Mouse (Mus musculus) NIH3T3 (cell line): ENCODE data around the gene Cpeb4.
"Not testable (repeated sequence)": the region's sequence is repeated elsewhere in the genome, so short reads cannot be mapped to it uniquely, and the experiment has no call there.

ENCODE experiments used
- DNase-seq: peaks from one replicate; pipeline ENCODE4 v3.0.0-alpha.2; 2012; ENCODE audit warnings: low read depth

Gene Cpeb4

GRCm38 (mm10) chr11:31871911-31872310 is at the start of gene Cpeb4:
TSS of gene Cpeb4 (plus strand) at chr11:31872211.
- no peak for DNase-seq

GRCm38 (mm10) chr11:31822556-31822955 is 49.5 kb upstream of the Cpeb4 start:
- peak; percentile 60 for DNase-seq

GRCm38 (mm10) chr11:31823513-31823912 is 48.5 kb upstream of the Cpeb4 start:
- no peak for DNase-seq

GRCm38 (mm10) chr11:31824504-31825166 is 47.4 kb upstream of the Cpeb4 start:
- peak; percentile 78 for DNase-seq

- no peak for DNase-seq
Measured at GRCm38 (mm10) chr11:31828011-31828770, 43.8 kb upstream of the Cpeb4 start.

GRCm38 (mm10) chr11:31828771-31829072 is 43.3 kb upstream of the Cpeb4 start:
- no peak for DNase-seq

GRCm38 (mm10) chr11:31830213-31831151 is 41.5 kb upstream of the Cpeb4 start:
- DNase-seq, result peak; percentile 15

GRCm38 (mm10) chr11:31831451-31831850 is 40.6 kb upstream of the Cpeb4 start:
- no peak for DNase-seq

GRCm38 (mm10) chr11:31831983-31832382 is 40.0 kb upstream of the Cpeb4 start:
- DNase-seq, result no peak

- DNase-seq, result no peak
Measured at GRCm38 (mm10) chr11:31832439-31832980, 39.5 kb upstream of the Cpeb4 start.

GRCm38 (mm10) chr11:31833506-31833905 is 38.5 kb upstream of the Cpeb4 start:
- no peak for DNase-seq

- DNase-seq, result no peak
Measured at GRCm38 (mm10) chr11:31835352-31835751, 36.7 kb upstream of the Cpeb4 start.

- no peak for DNase-seq
Measured at GRCm38 (mm10) chr11:31837243-31837642, 34.8 kb upstream of the Cpeb4 start.

- no peak for DNase-seq
Measured at GRCm38 (mm10) chr11:31837753-31838152, 34.3 kb upstream of the Cpeb4 start.

GRCm38 (mm10) chr11:31838442-31839083 is 33.4 kb upstream of the Cpeb4 start:
- DNase-seq, result peak; percentile 42

GRCm38 (mm10) chr11:31839084-31839460 is 32.9 kb upstream of the Cpeb4 start:
- DNase-seq, result no peak

- no peak for DNase-seq
Measured at GRCm38 (mm10) chr11:31842171-31842959, 29.6 kb upstream of the Cpeb4 start.

GRCm38 (mm10) chr11:31843177-31843833 is 28.7 kb upstream of the Cpeb4 start:
- DNase-seq, result no peak

GRCm38 (mm10) chr11:31843834-31844188 is 28.2 kb upstream of the Cpeb4 start:
- no peak for DNase-seq

GRCm38 (mm10) chr11:31845111-31845510 is 26.9 kb upstream of the Cpeb4 start:
- not testable (repeated sequence) for DNase-seq
